Mouse (Mus musculus): Measurements from ENCODE around the gene Samd14. TPM values are rescaled to one million over a fixed set of nuclear protein-coding genes. Genes with fewer than 3 reads are reported as not detected.
A peak's percentile ranks its signal among the peaks of the same experiment; 100 is the strongest.

The Samd14 gene
- polyA plus RNA-seq, 1 experiment from 2014 or later, result 6.9 TPM

GRCm38 (mm10) chr11:95070140-95071107, 60.7 kb downstream of the Samd14 start:
- Histone ChIP-seq H3K9ac (ENCODE audit: low read depth, low read length) (0 out of 2 replicates have a peak overlapping the region, but pooled peaks have one; percentile 26), H3K36me3 (ENCODE audit: control insufficient read depth, insufficient read depth) (peaks cover 16% of the 10 kb centered on the region; the same call in 1 of the 2 replicates), H3K4me3 (ENCODE audit: low read depth, low read length) (no peak overlapping the region), H3K27me3 (replicated peaks; ENCODE audit: control insufficient read depth, insufficient read depth, low read length) (no peaks in the 10 kb centered on the region), H3K27ac (ENCODE audit: low read depth, low read length) (peak overlapping the region; percentile 77), H3K4me2 (replicated peaks; ENCODE audit: low read depth) (peak overlapping the region; percentile 32), H3K9me3 (ENCODE audit: control insufficient read depth) (no peaks in the 10 kb centered on the region), H3K4me1 (replicated peaks; ENCODE audit: control insufficient read depth, insufficient read depth, low read length) (0 out of 2 replicates have a peak, but pooled peaks cover 18% of the 10 kb centered on the region)
- WGBS, result 49% methylated on average over 8 of the region's 8 CpGs
- TF ChIP-seq CTCF (IDR thresholded peaks at IDR 0.05; ENCODE audit: low read depth), result no peak
- ATAC-seq, result peak; percentile 34

- ATAC-seq, result no peak
These were observed 61.6 kb downstream of the Samd14 start for GRCm38 (mm10) chr11:95071266-95071665.

GRCm38 (mm10) chr11:95072136-95072535, 62.5 kb downstream of the Samd14 start:
- no peak overlapping the region for H3K4me3 ChIP-seq (ENCODE audit: low read depth, low read length)
- peaks cover 4% of the 10 kb centered on the region; the same call in 1 of the 2 replicates for H3K36me3 ChIP-seq (ENCODE audit: control insufficient read depth, insufficient read depth)
- H3K4me1 ChIP-seq (replicated peaks; ENCODE audit: control insufficient read depth, insufficient read depth, low read length), result 0 out of 2 replicates have a peak, but pooled peaks cover 18% of the 10 kb centered on the region
- TF ChIP-seq CTCF (IDR thresholded peaks at IDR 0.05; ENCODE audit: low read depth), result no peak
- peak overlapping the region; percentile 73; the same call in 1 of the 2 replicates for H3K4me2 ChIP-seq (replicated peaks; ENCODE audit: low read depth)
- H3K27me3 ChIP-seq (replicated peaks; ENCODE audit: control insufficient read depth, insufficient read depth, low read length), result no peaks in the 10 kb centered on the region
- no peak for ATAC-seq
- no peaks in the 10 kb centered on the region for H3K9me3 ChIP-seq (ENCODE audit: control insufficient read depth)
- peak overlapping the region; percentile 23; the same call in 1 of the 2 replicates for H3K27ac ChIP-seq (ENCODE audit: low read depth, low read length)
- no peak overlapping the region for H3K9ac ChIP-seq (ENCODE audit: low read depth, low read length)
- 93% methylated on average over 8 of the region's 8 CpGs for WGBS

More at GRCm38 (mm10) chr11:95071266-95071665, 61.6 kb downstream of the Samd14 start:
- Histone ChIP-seq H3K4me3 (ENCODE audit: low read depth, low read length) (no peak overlapping the region), H3K27me3 (replicated peaks; ENCODE audit: control insufficient read depth, insufficient read depth, low read length) (no peaks in the 10 kb centered on the region), H3K9me3 (ENCODE audit: control insufficient read depth) (no peaks in the 10 kb centered on the region), H3K27ac (ENCODE audit: low read depth, low read length) (peak overlapping the region; percentile 66; the same call in 1 of the 2 replicates), H3K4me1 (replicated peaks; ENCODE audit: control insufficient read depth, insufficient read depth, low read length) (0 out of 2 replicates have a peak, but pooled peaks cover 18% of the 10 kb centered on the region), H3K4me2 (replicated peaks; ENCODE audit: low read depth) (0 out of 2 replicates have a peak overlapping the region, but pooled peaks have one; percentile 32), H3K36me3 (ENCODE audit: control insufficient read depth, insufficient read depth) (peaks cover 11% of the 10 kb centered on the region; the same call in 1 of the 2 replicates), H3K9ac (ENCODE audit: low read depth, low read length) (no peak overlapping the region)
- TF ChIP-seq CTCF (IDR thresholded peaks at IDR 0.05; ENCODE audit: low read depth), result no peak
- 42% methylated on average over 7 of the region's 7 CpGs for WGBS

GRCm38 (mm10) chr11:95072804-95073203, 63.1 kb downstream of the Samd14 start:
- no peak for ATAC-seq
- WGBS, result 55% methylated on average over 5 of the region's 5 CpGs
- Histone ChIP-seq H3K27ac (ENCODE audit: low read depth, low read length) (peak overlapping the region; percentile 64), H3K9me3 (ENCODE audit: control insufficient read depth) (no peaks in the 10 kb centered on the region), H3K4me3 (ENCODE audit: low read depth, low read length) (no peak overlapping the region), H3K9ac (ENCODE audit: low read depth, low read length) (peak overlapping the region; percentile 27), H3K36me3 (ENCODE audit: control insufficient read depth, insufficient read depth) (peaks cover 4% of the 10 kb centered on the region; the same call in 1 of the 2 replicates), H3K27me3 (replicated peaks; ENCODE audit: control insufficient read depth, insufficient read depth, low read length) (no peaks in the 10 kb centered on the region), H3K4me1 (replicated peaks; ENCODE audit: control insufficient read depth, insufficient read depth, low read length) (0 out of 2 replicates have a peak, but pooled peaks cover 18% of the 10 kb centered on the region), H3K4me2 (replicated peaks; ENCODE audit: low read depth) (peak overlapping the region; percentile 73)
- no peak for TF ChIP-seq CTCF (IDR thresholded peaks at IDR 0.05; ENCODE audit: low read depth)

- WGBS, result 47% methylated on average over 4 of the region's 4 CpGs
- Histone ChIP-seq H3K4me3 (ENCODE audit: low read depth, low read length) (peak overlapping the region; percentile 85), H3K4me1 (replicated peaks; ENCODE audit: control insufficient read depth, insufficient read depth, low read length) (0 out of 2 replicates have a peak, but pooled peaks cover 24% of the 10 kb centered on the region), H3K4me2 (replicated peaks; ENCODE audit: low read depth) (peak overlapping the region; percentile 73), H3K9ac (ENCODE audit: low read depth, low read length) (0 out of 2 replicates have a peak overlapping the region, but pooled peaks have one; percentile 31), H3K36me3 (ENCODE audit: control insufficient read depth, insufficient read depth) (no peaks in the 10 kb centered on the region), H3K27ac (ENCODE audit: low read depth, low read length) (peak overlapping the region; percentile 99), H3K27me3 (replicated peaks; ENCODE audit: control insufficient read depth, insufficient read depth, low read length) (no peaks in the 10 kb centered on the region), H3K9me3 (ENCODE audit: control insufficient read depth) (no peaks in the 10 kb centered on the region)
- no peak for ATAC-seq
- no peak for TF ChIP-seq CTCF (IDR thresholded peaks at IDR 0.05; ENCODE audit: low read depth)
These were observed 64.2 kb downstream of the Samd14 start for GRCm38 (mm10) chr11:95073835-95074234.

GRCm38 (mm10) chr11:95074694-95075093, 65.0 kb downstream of the Samd14 start:
- H3K36me3 ChIP-seq (ENCODE audit: control insufficient read depth, insufficient read depth), result no peaks in the 10 kb centered on the region
- H3K4me3 ChIP-seq (ENCODE audit: low read depth, low read length), result peak overlapping the region; percentile 85
- peak overlapping the region; percentile 73 for H3K4me2 ChIP-seq (replicated peaks; ENCODE audit: low read depth)
- no peaks in the 10 kb centered on the region for H3K9me3 ChIP-seq (ENCODE audit: control insufficient read depth)
- ATAC-seq, result peak; percentile 83
- H3K4me1 ChIP-seq (replicated peaks; ENCODE audit: control insufficient read depth, insufficient read depth, low read length), result 0 out of 2 replicates have a peak, but pooled peaks cover 24% of the 10 kb centered on the region
- no peak for TF ChIP-seq CTCF (IDR thresholded peaks at IDR 0.05; ENCODE audit: low read depth)
- H3K27me3 ChIP-seq (replicated peaks; ENCODE audit: control insufficient read depth, insufficient read depth, low read length), result no peaks in the 10 kb centered on the region
- WGBS, result 22% methylated on average over 4 of the region's 4 CpGs
- peak overlapping the region; percentile 99 for H3K27ac ChIP-seq (ENCODE audit: low read depth, low read length)
- no peak overlapping the region for H3K9ac ChIP-seq (ENCODE audit: low read depth, low read length)

All from intestine, postnatal 0 days (tissue).